Mouse (Mus musculus) cortical plate, adult 2 months (tissue): ENCODE measurements around the gene Cttn.

Experiments used
- CTCF ChIP-seq: fragments of 200-500 bp; IDR thresholded peaks from 2 replicates; pipeline ENCODE4 v1.5.1; 2011; ENCODE audit warnings: mild to moderate bottlenecking, control low read depth, low read length; ENCODE audit not compliant: insufficient read depth; ENCODE audit errors: extremely low read depth
- POLR2A ChIP-seq: fragments of 200-500 bp; IDR thresholded peaks from 2 replicates; pipeline ENCODE4 v1.6.1; 2011; ENCODE audit warnings: mild to moderate bottlenecking, low read length, control low read depth; ENCODE audit not compliant: insufficient read depth; ENCODE audit errors: extremely low read depth

DNA sequence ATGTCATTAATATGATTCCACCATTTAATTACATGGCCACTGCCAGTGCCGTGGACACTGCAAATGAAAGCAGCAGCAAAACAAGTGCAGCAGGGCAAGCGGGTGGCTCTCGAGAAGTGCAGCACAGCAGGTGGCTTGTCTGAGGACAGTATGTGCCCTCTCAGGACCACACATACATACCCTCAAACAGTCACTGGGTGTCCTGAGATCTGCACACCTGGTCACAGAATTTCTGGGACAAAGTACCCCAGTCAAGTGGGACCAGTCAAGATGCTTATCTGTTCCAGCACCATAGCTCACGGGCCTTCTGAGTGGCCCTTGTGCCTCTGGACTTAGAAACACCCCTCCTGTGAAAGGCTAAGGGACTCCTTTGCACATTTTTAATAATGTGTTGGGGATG lies 33.1 kb upstream of the Cttn start:
- TF ChIP-seq CTCF: no peak
- TF ChIP-seq POLR2A: no peak
